Mouse (Mus musculus) heart, embryonic 11.5 days (tissue): Measurements from ENCODE around the gene Cd3d. TPM values are rescaled to one million over a fixed set of nuclear protein-coding genes. Genes with fewer than 3 reads are reported as not detected.

Source experiments
- ATAC-seq: fragments of 200-750 bp; cut with Nextera tagmentation; replicated peaks from 2 replicates; pipeline ENCODE4 v1.8.0; 2017; ENCODE audit warnings: moderate library complexity; ENCODE audit not compliant: insufficient number of reproducible peaks, low FRiP score, low TSS enrichment
- H3K27ac ChIP-seq: fragments of 300-500 bp; sonication (generic); 2 replicates; pipeline ENCODE4 v1.5.1; 2014; ENCODE audit warnings: mild to moderate bottlenecking, low read depth, low read length
- H3K27me3 ChIP-seq: fragments of 300-500 bp; sonication (generic); 2 replicates; pipeline ENCODE4 v1.6.1; 2014; ENCODE audit warnings: mild to moderate bottlenecking, low read length, mixed read lengths; ENCODE audit not compliant: control insufficient read depth, insufficient read depth
- H3K36me3 ChIP-seq: fragments of 300-500 bp; sonication (generic); 2 replicates; pipeline ENCODE4 v1.6.1; 2014; ENCODE audit warnings: mild to moderate bottlenecking, low read length, moderate library complexity, mixed read lengths; ENCODE audit not compliant: control insufficient read depth, insufficient read depth
- H3K4me1 ChIP-seq: fragments of 300-500 bp; sonication (generic); 2 replicates; pipeline ENCODE4 v1.6.1; 2014; ENCODE audit warnings: low read length; ENCODE audit not compliant: control insufficient read depth, insufficient read depth
- H3K4me2 ChIP-seq: fragments of 300-500 bp; sonication (generic); 2 replicates; pipeline ENCODE4 v1.6.1; 2014; ENCODE audit warnings: mild to moderate bottlenecking, moderate library complexity
- H3K4me3 ChIP-seq: fragments of 300-500 bp; sonication (generic); 2 replicates; pipeline ENCODE4 v1.5.1; 2014; ENCODE audit warnings: low read depth, low read length
- H3K9ac ChIP-seq: fragments of 300-500 bp; sonication (generic); 2 replicates; pipeline ENCODE4 v1.6.1; 2014; ENCODE audit warnings: mild to moderate bottlenecking, low read depth, low read length, moderate library complexity
- H3K9me3 ChIP-seq: fragments of 300-500 bp; sonication (generic); replicated peaks from 2 replicates; pipeline ENCODE4 v1.6.1; 2016; ENCODE audit warnings: low read length; ENCODE audit not compliant: control insufficient read depth
- WGBS: fragments of 180-500 bp; shearing (Covaris S2); extraction: QIAGEN DNeasy Blood & Tissue Kit; methylation state at CpG from one replicate; pipeline ENCODE4 v1.1.7; 2014; ENCODE audit not compliant: insufficient replicate concordance; 5-methylcytosine and 5-hydroxymethylcytosine counted together
- polyA plus RNA-seq: library from polyadenylated mRNA; unstranded; fragments of >200 nt; fragmentation: Nextera tagmentation; extraction: Ambion mirVana; gene quantifications from 2 replicates; pipeline ENCODE4 v1.2.1, GENCODE M21; 2014

Cd3d gene
- polyA plus RNA-seq, 1 experiment from 2014 or later: not detected

- Histone ChIP-seq H3K4me3 (no peak overlapping the region), H3K27me3 (peaks cover 5% of the 10 kb centered on the region; the same call in 1 of the 2 replicates), H3K4me1 (no peaks in the 10 kb centered on the region), H3K9ac (no peak overlapping the region), H3K4me2 (no peak overlapping the region), H3K27ac (no peak overlapping the region), H3K36me3 (no peaks in the 10 kb centered on the region), H3K9me3 (no peaks in the 10 kb centered on the region)
- no peak for ATAC-seq
- WGBS: 60% methylated on average over 2 of the region's 2 CpGs
These were observed 1.4 kb downstream of the Cd3d start for GRCm38 (mm10) chr9:44983001-44983400.

- Histone ChIP-seq H3K9ac (no peak overlapping the region), H3K4me1 (no peaks in the 10 kb centered on the region), H3K36me3 (no peaks in the 10 kb centered on the region), H3K4me2 (no peak overlapping the region), H3K4me3 (no peak overlapping the region), H3K27me3 (no peaks in the 10 kb centered on the region; the same call in 1 of the 2 replicates), H3K27ac (no peak overlapping the region), H3K9me3 (no peaks in the 10 kb centered on the region)
- WGBS: 80% methylated on average over 3 of the region's 3 CpGs
- no peak for ATAC-seq
These were observed 4.2 kb downstream of the Cd3d start for GRCm38 (mm10) chr9:44985721-44986161.

- WGBS: 60% methylated on average over 14 of the region's 14 CpGs
- peak overlapping the region; percentile 8; the same call in 1 of the 2 replicates for H3K4me2 ChIP-seq
- H3K9me3 ChIP-seq: no peaks in the 10 kb centered on the region
- H3K27me3 ChIP-seq: no peaks in the 10 kb centered on the region; the same call in 1 of the 2 replicates
- peak overlapping the region; percentile 46; the same call in 1 of the 2 replicates for H3K27ac ChIP-seq
- no peaks in the 10 kb centered on the region for H3K36me3 ChIP-seq
- H3K9ac ChIP-seq: no peak overlapping the region
- no peak for ATAC-seq
- H3K4me1 ChIP-seq: no peaks in the 10 kb centered on the region
- no peak overlapping the region for H3K4me3 ChIP-seq
These were observed 4.7 kb downstream of the Cd3d start for GRCm38 (mm10) chr9:44986242-44986781.

- H3K4me3 ChIP-seq: no peak overlapping the region
- no peak overlapping the region for H3K4me2 ChIP-seq
- no peaks in the 10 kb centered on the region for H3K9me3 ChIP-seq
- no peaks in the 10 kb centered on the region for H3K4me1 ChIP-seq
- H3K27me3 ChIP-seq: no peaks in the 10 kb centered on the region; the same call in 1 of the 2 replicates
- peak overlapping the region; percentile 46; the same call in 1 of the 2 replicates for H3K27ac ChIP-seq
- no peak for ATAC-seq
- no peaks in the 10 kb centered on the region for H3K36me3 ChIP-seq
- H3K9ac ChIP-seq: no peak overlapping the region
- WGBS: 64% methylated on average over 5 of the region's 5 CpGs
These were observed 5.4 kb downstream of the Cd3d start for GRCm38 (mm10) chr9:44986976-44987375.

GRCm38 (mm10) chr9:44991821-44992220 lies 10.2 kb downstream of the Cd3d start:
- WGBS: 75% methylated on average over 2 of the region's 2 CpGs
- no peak overlapping the region for H3K9ac ChIP-seq

GRCm38 (mm10) chr9:44992271-44992670 lies 10.7 kb downstream of the Cd3d start:
- Histone ChIP-seq H3K4me3 (no peak overlapping the region), H3K9me3 (no peaks in the 10 kb centered on the region), H3K4me2 (no peak overlapping the region), H3K9ac (no peak overlapping the region), H3K4me1 (no peaks in the 10 kb centered on the region), H3K36me3 (no peaks in the 10 kb centered on the region), H3K27me3 (no peaks in the 10 kb centered on the region), H3K27ac (no peak overlapping the region)
- ATAC-seq: no peak

More at GRCm38 (mm10) chr9:44991821-44992220, 10.2 kb downstream of the Cd3d start:
- Histone ChIP-seq H3K9me3 (no peaks in the 10 kb centered on the region), H3K27ac (no peak overlapping the region), H3K27me3 (no peaks in the 10 kb centered on the region), H3K36me3 (no peaks in the 10 kb centered on the region), H3K4me2 (no peak overlapping the region), H3K4me3 (no peak overlapping the region), H3K4me1 (no peaks in the 10 kb centered on the region)
- no peak for ATAC-seq

- 81% methylated on average over 2 of the region's 2 CpGs for WGBS
- Histone ChIP-seq H3K9me3 (no peaks in the 10 kb centered on the region), H3K36me3 (no peaks in the 10 kb centered on the region), H3K4me1 (no peaks in the 10 kb centered on the region), H3K27me3 (no peaks in the 10 kb centered on the region), H3K4me2 (no peak overlapping the region), H3K4me3 (no peak overlapping the region), H3K27ac (no peak overlapping the region), H3K9ac (no peak overlapping the region)
- ATAC-seq: no peak
These were observed 11.7 kb downstream of the Cd3d start for GRCm38 (mm10) chr9:44993268-44993667.

GRCm38 (mm10) chr9:44994962-44995361 lies 13.4 kb downstream of the Cd3d start:
- Histone ChIP-seq H3K4me1 (no peaks in the 10 kb centered on the region), H3K36me3 (no peaks in the 10 kb centered on the region), H3K4me2 (no peak overlapping the region), H3K9me3 (no peaks in the 10 kb centered on the region), H3K27me3 (no peaks in the 10 kb centered on the region), H3K27ac (no peak overlapping the region), H3K9ac (no peak overlapping the region), H3K4me3 (no peak overlapping the region)
- WGBS: 62% methylated on average over 4 of the region's 4 CpGs
- no peak for ATAC-seq

GRCm38 (mm10) chr9:44996590-44996989 lies 15.0 kb downstream of the Cd3d start:
- Histone ChIP-seq H3K4me1 (0 out of 2 replicates have a peak, but pooled peaks cover 2% of the 10 kb centered on the region), H3K27me3 (no peaks in the 10 kb centered on the region), H3K4me2 (no peak overlapping the region), H3K9ac (no peak overlapping the region), H3K36me3 (no peaks in the 10 kb centered on the region), H3K9me3 (no peaks in the 10 kb centered on the region), H3K4me3 (no peak overlapping the region), H3K27ac (no peak overlapping the region)
- ATAC-seq: no peak
- WGBS: 89% methylated on average over 7 of the region's 7 CpGs
